Mouse (Mus musculus) neural tube, embryonic 13.5 days (tissue): ENCODE measurements around the gene Tenm4. TPM values are rescaled to one million over a fixed set of nuclear protein-coding genes. Genes with fewer than 3 reads are reported as not detected.

Experiments
- ATAC-seq: fragments of 200-750 bp; cut with Nextera tagmentation; 2 replicates; pipeline ENCODE4 v1.8.0; 2017; ENCODE audit warnings: low read depth, mild to moderate bottlenecking, moderate TSS enrichment, moderate library complexity
- H3K27ac ChIP-seq: fragments of 300-500 bp; sonication (generic); replicated peaks from 2 replicates; pipeline ENCODE4 v1.5.1; 2015; ENCODE audit warnings: moderate library complexity, mild to moderate bottlenecking, inconsistent platforms
- H3K27me3 ChIP-seq: fragments of 300-500 bp; sonication (generic); 2 replicates; pipeline ENCODE4 v1.6.1; 2015; ENCODE audit warnings: mild to moderate bottlenecking, inconsistent platforms
- H3K36me3 ChIP-seq: fragments of 300-500 bp; sonication (generic); 2 replicates; pipeline ENCODE4 v1.6.1; 2015; ENCODE audit warnings: mild to moderate bottlenecking, inconsistent platforms
- H3K4me1 ChIP-seq: fragments of 300-500 bp; sonication (generic); replicated peaks from 2 replicates; pipeline ENCODE4 v1.6.1; 2015; ENCODE audit warnings: inconsistent platforms
- H3K4me2 ChIP-seq: fragments of 300-500 bp; sonication (generic); 2 replicates; pipeline ENCODE4 v1.6.1; 2015; ENCODE audit warnings: inconsistent platforms, mild to moderate bottlenecking, moderate library complexity
- H3K4me3 ChIP-seq: fragments of 300-500 bp; sonication (generic); 2 replicates; pipeline ENCODE4 v1.5.1; 2015; ENCODE audit warnings: mild to moderate bottlenecking, inconsistent platforms
- H3K9ac ChIP-seq: fragments of 300-500 bp; sonication (generic); 2 replicates; pipeline ENCODE4 v1.6.1; 2015; ENCODE audit warnings: moderate library complexity, mild to moderate bottlenecking, inconsistent platforms
- H3K9me3 ChIP-seq: fragments of 300-500 bp; sonication (generic); 2 replicates; pipeline ENCODE4 v1.6.1; 2016; ENCODE audit warnings: inconsistent platforms
- WGBS: fragments of 180-500 bp; shearing (Covaris S2); methylation state at CpG from one replicate; pipeline ENCODE4 v1.1.7; 2015; 5-methylcytosine and 5-hydroxymethylcytosine counted together
- polyA plus RNA-seq: library from polyadenylated mRNA; unstranded; fragments of >200 nt; fragmentation: Nextera tagmentation; extraction: Ambion mirVana; gene quantifications from 2 replicates; pipeline ENCODE4 v1.2.1, GENCODE M21; 2015

The Tenm4 gene
- polyA plus RNA-seq, 1 experiment from 2014 or later: 36.8 TPM

- no peak for ATAC-seq
- 83% methylated on average over 5 of the region's 5 CpGs for WGBS
- no peaks in the 10 kb centered on the region for H3K36me3 ChIP-seq
- H3K27me3 ChIP-seq: no peaks in the 10 kb centered on the region
- no peak overlapping the region for H3K4me2 ChIP-seq
- H3K9ac ChIP-seq: no peak overlapping the region
- H3K9me3 ChIP-seq: no peaks in the 10 kb centered on the region
- no peak overlapping the region for H3K27ac ChIP-seq
- H3K4me1 ChIP-seq: peaks cover 7% of the 10 kb centered on the region; the same call in 1 of the 2 replicates
- H3K4me3 ChIP-seq: no peak overlapping the region
These were observed 361.9 kb downstream of the Tenm4 start for GRCm38 (mm10) chr7:96532804-96533400.

- H3K27ac ChIP-seq: no peak overlapping the region
- ATAC-seq: no peak
- no peak overlapping the region for H3K4me3 ChIP-seq
- peaks cover 19% of the 10 kb centered on the region; the same call in 1 of the 2 replicates for H3K4me1 ChIP-seq
- 47% methylated on average over 9 of the region's 9 CpGs for WGBS
- no peaks in the 10 kb centered on the region for H3K9me3 ChIP-seq
- H3K4me2 ChIP-seq: no peak overlapping the region
- no peaks in the 10 kb centered on the region for H3K36me3 ChIP-seq
- no peak overlapping the region for H3K9ac ChIP-seq
- H3K27me3 ChIP-seq: no peaks in the 10 kb centered on the region
These were observed 365.4 kb downstream of the Tenm4 start for GRCm38 (mm10) chr7:96536313-96536880.

GRCm38 (mm10) chr7:96539248-96540034, 368.4 kb downstream of the Tenm4 start:
- Histone ChIP-seq H3K9ac (no peak overlapping the region), H3K4me2 (no peak overlapping the region), H3K27ac (no peak overlapping the region), H3K36me3 (no peaks in the 10 kb centered on the region), H3K4me3 (no peak overlapping the region), H3K27me3 (no peaks in the 10 kb centered on the region), H3K9me3 (no peaks in the 10 kb centered on the region), H3K4me1 (peaks cover 19% of the 10 kb centered on the region; the same call in 1 of the 2 replicates)
- ATAC-seq: no peak
- WGBS: 80% methylated on average over 4 of the region's 4 CpGs

GRCm38 (mm10) chr7:96540458-96541096, 369.5 kb downstream of the Tenm4 start:
- H3K4me2 ChIP-seq: no peak overlapping the region
- H3K9ac ChIP-seq: no peak overlapping the region
- no peaks in the 10 kb centered on the region for H3K36me3 ChIP-seq
- no peaks in the 10 kb centered on the region for H3K9me3 ChIP-seq
- 68% methylated on average over 7 of the region's 7 CpGs for WGBS
- H3K27ac ChIP-seq: no peak overlapping the region
- H3K27me3 ChIP-seq: no peaks in the 10 kb centered on the region
- peaks cover 19% of the 10 kb centered on the region; the same call in 1 of the 2 replicates for H3K4me1 ChIP-seq
- ATAC-seq: no peak
- no peak overlapping the region for H3K4me3 ChIP-seq

GRCm38 (mm10) chr7:96545979-96546378, 374.9 kb downstream of the Tenm4 start:
- WGBS: 52% methylated on average over 5 of the region's 5 CpGs
- Histone ChIP-seq H3K4me1 (peaks cover under 1% of the 10 kb centered on the region; the same call in 1 of the 2 replicates), H3K4me3 (no peak overlapping the region), H3K27ac (no peak overlapping the region), H3K36me3 (no peaks in the 10 kb centered on the region), H3K4me2 (no peak overlapping the region), H3K27me3 (no peaks in the 10 kb centered on the region), H3K9me3 (no peaks in the 10 kb centered on the region), H3K9ac (no peak overlapping the region)
- no peak for ATAC-seq

- Histone ChIP-seq H3K4me3 (no peak overlapping the region), H3K4me1 (peaks cover 50% of the 10 kb centered on the region), H3K27ac (no peak overlapping the region), H3K27me3 (no peaks in the 10 kb centered on the region), H3K4me2 (no peak overlapping the region), H3K9me3 (no peaks in the 10 kb centered on the region), H3K9ac (no peak overlapping the region), H3K36me3 (no peaks in the 10 kb centered on the region)
- ATAC-seq: no peak
- 81% methylated on average over 4 of the region's 4 CpGs for WGBS
These were observed 380.8 kb downstream of the Tenm4 start for GRCm38 (mm10) chr7:96551809-96552208.

- H3K9me3 ChIP-seq: no peaks in the 10 kb centered on the region
- H3K27ac ChIP-seq: no peak overlapping the region
- H3K4me1 ChIP-seq: peaks cover 50% of the 10 kb centered on the region
- H3K4me3 ChIP-seq: no peak overlapping the region
- H3K36me3 ChIP-seq: no peaks in the 10 kb centered on the region
- ATAC-seq: no peak
- no peaks in the 10 kb centered on the region for H3K27me3 ChIP-seq
- 59% methylated on average over 7 of the region's 7 CpGs for WGBS
- H3K4me2 ChIP-seq: no peak overlapping the region
- H3K9ac ChIP-seq: no peak overlapping the region
These were observed 381.3 kb downstream of the Tenm4 start for GRCm38 (mm10) chr7:96552292-96552860.

GRCm38 (mm10) chr7:96554277-96554690, 383.2 kb downstream of the Tenm4 start:
- Histone ChIP-seq H3K27me3 (no peaks in the 10 kb centered on the region), H3K27ac (no peak overlapping the region), H3K9ac (no peak overlapping the region; the same call in 1 of the 2 replicates), H3K4me3 (no peak overlapping the region), H3K36me3 (no peaks in the 10 kb centered on the region), H3K4me2 (no peak overlapping the region), H3K4me1 (peaks cover 50% of the 10 kb centered on the region), H3K9me3 (no peaks in the 10 kb centered on the region)
- ATAC-seq: 0 out of 2 replicates have a peak, but pooled peaks have one; percentile 23
- 48% methylated on average over 6 of the region's 6 CpGs for WGBS

- no peaks in the 10 kb centered on the region for H3K36me3 ChIP-seq
These were observed 384.2 kb downstream of the Tenm4 start for GRCm38 (mm10) chr7:96555294-96555693.

GRCm38 (mm10) chr7:96556756-96557155, 385.7 kb downstream of the Tenm4 start:
- peaks cover 49% of the 10 kb centered on the region for H3K4me1 ChIP-seq
- ATAC-seq: no peak
- no peak overlapping the region for H3K4me3 ChIP-seq
- WGBS: 52% methylated on average over 5 of the region's 5 CpGs
- no peak overlapping the region for H3K9ac ChIP-seq
- no peak overlapping the region for H3K27ac ChIP-seq
- H3K27me3 ChIP-seq: peaks cover 6% of the 10 kb centered on the region; the same call in 1 of the 2 replicates
- H3K9me3 ChIP-seq: no peaks in the 10 kb centered on the region
- H3K36me3 ChIP-seq: no peaks in the 10 kb centered on the region
- no peak overlapping the region for H3K4me2 ChIP-seq

More at GRCm38 (mm10) chr7:96555294-96555693, 384.2 kb downstream of the Tenm4 start:
- WGBS: 9% methylated on average over 5 of the region's 5 CpGs
- ATAC-seq: no peak
- H3K9ac ChIP-seq: no peak overlapping the region
- no peak overlapping the region for H3K4me3 ChIP-seq
- H3K9me3 ChIP-seq: no peaks in the 10 kb centered on the region
- no peaks in the 10 kb centered on the region for H3K27me3 ChIP-seq
- H3K4me2 ChIP-seq: no peak overlapping the region
- no peak overlapping the region for H3K27ac ChIP-seq
- peaks cover 50% of the 10 kb centered on the region for H3K4me1 ChIP-seq

GRCm38 (mm10) chr7:96562890-96563289, 391.8 kb downstream of the Tenm4 start:
- Histone ChIP-seq H3K4me1 (peaks cover 13% of the 10 kb centered on the region), H3K9me3 (no peaks in the 10 kb centered on the region), H3K4me3 (no peak overlapping the region), H3K36me3 (no peaks in the 10 kb centered on the region), H3K4me2 (no peak overlapping the region), H3K9ac (no peak overlapping the region), H3K27ac (no peak overlapping the region), H3K27me3 (peaks cover 8% of the 10 kb centered on the region; the same call in 1 of the 2 replicates)
- no peak for ATAC-seq
- 66% methylated on average over 3 of the region's 3 CpGs for WGBS
